Mouse (Mus musculus) olfactory bulb, adult 2 months (tissue): ENCODE measurements around the gene Platr17.

Experiments used
- CTCF ChIP-seq: fragments of 200-500 bp; IDR thresholded peaks from 2 replicates; pipeline ENCODE4 v1.5.1; 2012; ENCODE audit warnings: low read depth, mild to moderate bottlenecking, low read length, moderate library complexity; ENCODE audit not compliant: insufficient read depth
- POLR2A ChIP-seq: fragments of 200-500 bp; IDR thresholded peaks from 2 replicates; pipeline ENCODE4 v1.6.1; 2012; ENCODE audit warnings: mild to moderate bottlenecking, low read depth, low read length, moderate library complexity; ENCODE audit not compliant: insufficient read depth

DNA sequence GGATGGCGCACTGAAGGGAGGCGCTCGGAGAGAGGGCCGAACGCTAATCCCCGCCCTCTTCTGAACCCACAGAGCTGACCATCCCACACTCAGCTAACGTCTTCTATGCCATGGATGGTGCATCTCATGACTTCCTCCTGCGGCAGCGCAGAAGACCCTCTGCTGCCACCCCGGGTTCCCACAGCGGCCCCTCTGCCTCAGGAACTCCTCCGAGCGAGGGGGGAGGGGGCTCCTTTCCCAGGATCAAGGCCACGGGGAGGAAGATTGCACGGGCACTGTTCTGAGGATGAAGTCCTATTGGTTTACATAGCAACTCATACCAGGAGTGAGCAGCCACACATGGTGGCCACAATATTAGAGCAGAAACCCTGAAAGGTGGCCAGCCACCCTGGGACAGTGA is 32.1 kb downstream of the Platr17 start:
- no peak for TF ChIP-seq CTCF
- no peak for TF ChIP-seq POLR2A
